Mouse (Mus musculus) liver, postnatal 0 days (tissue): ENCODE measurements at regions not wholly inside any gene's neighbourhood (a gene's known extent, or its start where the extent isn't known, plus 50 kb on each side); places are given as distances from the start of the nearest gene placed in this dataset.

Experiments used
- CTCF ChIP-seq: sonication (generic); IDR thresholded peaks from 2 replicates; pipeline ENCODE4 v1.5.1; 2016; ENCODE audit warnings: antibody characterized with exemption, low read depth
- EP300 ChIP-seq: IDR thresholded peaks from 2 replicates; pipeline ENCODE4 v1.6.1; 2016; ENCODE audit warnings: antibody characterized with exemption, low read depth, mild to moderate bottlenecking

DNA sequence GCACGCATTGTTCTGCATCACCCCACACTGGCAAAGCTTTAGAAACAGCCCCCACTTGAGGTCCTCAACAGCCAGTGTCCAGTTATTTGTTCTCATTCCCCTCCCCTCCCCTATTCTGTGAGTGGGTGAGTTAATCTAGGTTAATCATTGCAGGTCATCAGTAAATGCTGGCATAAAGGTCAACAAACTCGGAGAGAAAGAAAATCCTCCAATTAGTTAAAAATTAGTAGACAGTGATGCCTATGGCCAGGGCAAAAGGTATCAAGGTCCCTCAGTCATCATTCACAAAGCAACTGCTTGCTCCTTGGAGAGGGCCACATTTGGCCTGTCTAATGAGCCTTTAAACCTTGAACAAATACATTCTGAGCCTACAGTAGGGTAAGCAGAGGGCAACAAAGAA lies 105.3 kb upstream of the Dynlrb2 start:
- TF ChIP-seq CTCF (no peak), EP300 (no peak)
